Mouse (Mus musculus) limb, embryonic 11.5 days (tissue): ENCODE measurements around the gene Nos3. TPM values are rescaled to one million over a fixed set of nuclear protein-coding genes. Genes with fewer than 3 reads are reported as not detected.

Experiments used
- ATAC-seq: fragments of 200-750 bp; cut with Nextera tagmentation; 2 replicates; pipeline ENCODE4 v1.8.0; 2017; ENCODE audit warnings: low read depth; ENCODE audit not compliant: insufficient number of reproducible peaks, low FRiP score, low TSS enrichment
- DNase-seq: peaks from one replicate; pipeline ENCODE4 v3.0.0-alpha.2; 2015; ENCODE audit warnings: low spot score
- H3K27ac ChIP-seq: fragments of 300-500 bp; sonication (generic); replicated peaks from 2 replicates; pipeline ENCODE4 v1.5.1; 2014; ENCODE audit warnings: low read depth, mild to moderate bottlenecking, low read length
- H3K27me3 ChIP-seq: fragments of 300-500 bp; sonication (generic); 2 replicates; pipeline ENCODE4 v1.6.1; 2014; ENCODE audit warnings: mild to moderate bottlenecking, low read length, mixed read lengths; ENCODE audit not compliant: control insufficient read depth, insufficient read depth
- H3K36me3 ChIP-seq: fragments of 300-500 bp; sonication (generic); 2 replicates; pipeline ENCODE4 v1.6.1; 2014; ENCODE audit warnings: mild to moderate bottlenecking, low read length, moderate library complexity, mixed read lengths; ENCODE audit not compliant: control insufficient read depth, insufficient read depth
- H3K4me1 ChIP-seq: fragments of 300-500 bp; sonication (generic); 2 replicates; pipeline ENCODE4 v1.6.1; 2014; ENCODE audit warnings: low read length, mixed read lengths; ENCODE audit not compliant: control insufficient read depth, insufficient read depth
- H3K4me2 ChIP-seq: fragments of 300-500 bp; sonication (generic); 2 replicates; pipeline ENCODE4 v1.6.1; 2014; ENCODE audit warnings: low read depth, mild to moderate bottlenecking, moderate library complexity; ENCODE audit not compliant: severe bottlenecking
- H3K4me3 ChIP-seq: fragments of 300-500 bp; sonication (generic); 2 replicates; pipeline ENCODE4 v1.5.1; 2014; ENCODE audit warnings: low read depth, low read length
- H3K9ac ChIP-seq: fragments of 300-500 bp; sonication (generic); 2 replicates; pipeline ENCODE4 v1.6.1; 2014; ENCODE audit warnings: mild to moderate bottlenecking, low read length
- H3K9me3 ChIP-seq: fragments of 300-500 bp; sonication (generic); 2 replicates; pipeline ENCODE4 v1.6.1; 2016; ENCODE audit warnings: low read length; ENCODE audit not compliant: control insufficient read depth
- WGBS: fragments of 180-500 bp; shearing (Covaris S2); extraction: QIAGEN DNeasy Blood & Tissue Kit; methylation state at CpG from one replicate; pipeline ENCODE4 v1.1.7; 2014; 5-methylcytosine and 5-hydroxymethylcytosine counted together
- polyA plus RNA-seq: library from polyadenylated mRNA; unstranded; fragments of >200 nt; fragmentation: Nextera tagmentation; extraction: Ambion mirVana; gene quantifications from 2 replicates; pipeline ENCODE4 v1.2.1, GENCODE M21; 2014

Nos3 gene
- polyA plus RNA-seq, 1 experiment from 2014 or later = 5.3 TPM

GRCm38 (mm10) chr5:24348128-24348527 is 16.5 kb upstream of the Nos3 start:
- Histone ChIP-seq H3K4me2 (peak overlapping the region; percentile 92), H3K9ac (no peak overlapping the region), H3K9me3 (no peaks in the 10 kb centered on the region), H3K27ac (no peak overlapping the region), H3K27me3 (peaks cover 26% of the 10 kb centered on the region), H3K4me3 (peak overlapping the region; percentile 41), H3K36me3 (no peaks in the 10 kb centered on the region), H3K4me1 (peaks cover 34% of the 10 kb centered on the region)
- DNase-seq (peak; percentile 81), ATAC-seq (peak; percentile 13; the same call in 1 of the 2 replicates)
- under 1% methylated on average over 40 of the region's 41 CpGs for WGBS

GRCm38 (mm10) chr5:24348546-24348945 is 16.1 kb upstream of the Nos3 start:
- H3K4me3 ChIP-seq = peak overlapping the region; percentile 41

GRCm38 (mm10) chr5:24350073-24350472 is 14.5 kb upstream of the Nos3 start:
- Histone ChIP-seq H3K4me1 (peaks cover 25% of the 10 kb centered on the region), H3K27ac (no peak overlapping the region), H3K9me3 (no peaks in the 10 kb centered on the region), H3K9ac (no peak overlapping the region), H3K36me3 (no peaks in the 10 kb centered on the region), H3K27me3 (peaks cover 26% of the 10 kb centered on the region), H3K4me2 (peak overlapping the region; percentile 91; the same call in 1 of the 2 replicates), H3K4me3 (no peak overlapping the region)
- no peak for ATAC-seq
- DNase-seq = no peak
- WGBS = 55% methylated on average over 3 of the region's 3 CpGs

More at GRCm38 (mm10) chr5:24348546-24348945, 16.1 kb upstream of the Nos3 start:
- ATAC-seq (no peak), DNase-seq (peak; percentile 39)
- H3K4me1 ChIP-seq = peaks cover 35% of the 10 kb centered on the region
- 1% methylated on average over 30 of the region's 30 CpGs for WGBS
- H3K9ac ChIP-seq = no peak overlapping the region
- H3K36me3 ChIP-seq = no peaks in the 10 kb centered on the region
- H3K4me2 ChIP-seq = peak overlapping the region; percentile 92
- H3K27ac ChIP-seq = no peak overlapping the region
- H3K9me3 ChIP-seq = no peaks in the 10 kb centered on the region
- peaks cover 26% of the 10 kb centered on the region for H3K27me3 ChIP-seq

DNA sequence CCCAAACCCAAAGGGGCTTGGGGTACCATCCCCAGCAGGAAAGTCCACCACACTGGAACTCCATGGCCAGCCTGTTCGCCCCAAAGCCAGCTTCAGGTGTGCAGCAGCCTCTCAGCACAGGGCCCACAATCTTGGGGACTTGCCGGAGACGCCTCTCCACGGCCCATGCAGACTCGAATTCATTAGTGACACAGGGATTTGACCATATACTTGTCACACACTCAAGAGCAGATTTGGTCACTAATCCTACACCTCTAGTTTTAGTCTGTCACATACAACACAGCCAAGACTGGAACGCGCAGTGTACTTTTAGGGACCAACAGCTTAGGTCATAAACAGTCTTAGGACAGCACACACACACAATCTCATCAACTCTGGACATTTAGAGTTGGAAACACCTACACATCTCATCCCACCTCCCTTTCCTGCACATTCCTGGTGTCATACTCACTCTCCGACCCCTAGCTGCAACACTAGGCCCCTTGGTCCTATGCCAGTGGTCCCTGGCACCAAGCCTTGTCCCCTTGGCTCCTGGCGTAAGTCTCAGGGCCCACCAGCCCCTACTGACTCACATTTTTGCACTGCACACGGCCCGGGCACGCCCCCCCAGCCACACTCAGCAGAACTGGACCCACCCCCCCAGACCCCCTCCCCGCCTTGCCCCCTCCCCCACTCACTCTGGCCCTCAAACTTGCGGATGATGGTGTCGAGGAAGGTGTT is 13.9 kb upstream of the Nos3 start:
- Histone ChIP-seq H3K9ac (peak overlapping the region; percentile 59; the same call in 1 of the 2 replicates), H3K4me1 (peaks cover 25% of the 10 kb centered on the region), H3K27ac (no peak overlapping the region), H3K4me3 (peak overlapping the region; percentile 50), H3K36me3 (no peaks in the 10 kb centered on the region), H3K9me3 (no peaks in the 10 kb centered on the region), H3K4me2 (peak overlapping the region; percentile 91), H3K27me3 (peaks cover 26% of the 10 kb centered on the region)
- no peak for ATAC-seq
- no peak for DNase-seq
- WGBS = 41% methylated on average over 15 of the region's 15 CpGs

- ATAC-seq = peak; percentile 15
- Histone ChIP-seq H3K27ac (peak within 1 kb of the TSS; percentile 79), H3K4me1 (peaks cover 25% of the 10 kb centered on the region)
Observed at GRCm38 (mm10) chr5:24351278-24351677, 13.3 kb upstream of the Nos3 start, which contains the start of gene Kcnh2. Kcnh2 (minus strand) TSS chr5:24351604.

DNA sequence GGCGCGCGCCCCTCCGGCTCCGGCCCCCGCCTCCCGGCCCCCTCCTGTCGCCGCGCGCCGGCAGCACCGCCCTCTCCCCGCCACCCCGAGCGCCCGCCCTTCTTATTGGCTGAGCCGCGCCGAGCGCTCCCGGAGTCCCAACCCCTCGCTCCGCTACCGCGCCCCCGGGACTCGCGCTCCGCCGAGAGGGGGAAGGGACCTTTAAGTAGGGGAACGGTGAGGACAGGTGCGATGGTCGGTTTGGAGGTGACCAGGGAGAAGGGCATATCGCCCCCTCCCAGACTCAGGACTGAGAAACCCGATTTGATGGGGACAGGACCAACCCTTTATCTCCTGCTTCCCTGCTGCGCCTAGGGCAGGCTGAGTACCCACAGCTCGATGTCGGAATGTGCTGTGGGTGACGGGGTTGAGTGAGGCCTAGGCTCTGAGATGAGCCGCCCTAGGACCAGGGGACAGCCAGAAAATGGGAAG is 12.9 kb upstream of the Nos3 start:
- 0% methylated on average over 28 of the region's 41 CpGs for WGBS
- no peaks in the 10 kb centered on the region for H3K36me3 ChIP-seq
- H3K4me2 ChIP-seq = peak overlapping the region; percentile 91
- H3K27me3 ChIP-seq = peaks cover 26% of the 10 kb centered on the region
- peak overlapping the region; percentile 79 for H3K27ac ChIP-seq
- H3K4me3 ChIP-seq = peak overlapping the region; percentile 50
- DNase-seq = peak; percentile 91
- ATAC-seq = peak; percentile 59
- H3K4me1 ChIP-seq = peaks cover 25% of the 10 kb centered on the region
- H3K9ac ChIP-seq = peak overlapping the region; percentile 59
- no peaks in the 10 kb centered on the region for H3K9me3 ChIP-seq

More at GRCm38 (mm10) chr5:24351278-24351677, 13.3 kb upstream of the Nos3 start, which contains the start of gene Kcnh2:
- Histone ChIP-seq H3K9me3 (no peaks in the 10 kb centered on the region), H3K27me3 (peaks cover 26% of the 10 kb centered on the region), H3K9ac (peak within 1 kb of the TSS; percentile 59), H3K36me3 (no peaks in the 10 kb centered on the region), H3K4me3 (peak within 1 kb of the TSS; percentile 50), H3K4me2 (peak within 1 kb of the TSS; percentile 91)
- under 1% methylated on average over 30 of the region's 53 CpGs for WGBS
- no peak for DNase-seq

- Histone ChIP-seq H3K36me3 (no peaks in the 10 kb centered on the region), H3K27ac (peak overlapping the region; percentile 79), H3K9ac (no peak overlapping the region), H3K27me3 (peaks cover 24% of the 10 kb centered on the region), H3K9me3 (no peaks in the 10 kb centered on the region), H3K4me3 (peak overlapping the region; percentile 50; the same call in 1 of the 2 replicates), H3K4me2 (peak overlapping the region; percentile 91), H3K4me1 (peaks cover 25% of the 10 kb centered on the region)
- peak; percentile 81 for ATAC-seq
- 0% methylated on average over 24 of the region's 24 CpGs for WGBS
- peak; percentile 88 for DNase-seq
Observed at GRCm38 (mm10) chr5:24352251-24352859, 12.3 kb upstream of the Nos3 start.

DNA sequence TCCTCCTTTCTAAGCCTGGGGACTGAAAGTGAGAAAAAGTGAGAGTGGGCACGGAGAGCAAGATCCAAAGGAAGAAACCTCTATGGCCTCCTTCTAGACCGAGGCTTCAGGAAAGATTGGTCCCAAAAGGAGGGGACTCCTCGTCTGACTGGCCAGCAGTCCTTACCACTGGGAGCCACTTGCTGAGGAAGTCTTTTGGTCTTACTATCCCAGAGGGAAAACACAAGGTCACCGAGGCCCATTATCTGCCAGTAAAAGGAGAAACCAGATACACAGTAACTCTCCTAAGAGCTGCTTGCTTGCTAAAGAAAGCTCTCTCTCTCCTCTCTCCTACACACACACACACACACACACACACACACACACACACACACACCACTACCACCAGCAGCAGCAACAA is 11.3 kb upstream of the Nos3 start:
- no peaks in the 10 kb centered on the region for H3K36me3 ChIP-seq
- peaks cover 20% of the 10 kb centered on the region for H3K4me1 ChIP-seq
- peak overlapping the region; percentile 63 for H3K27ac ChIP-seq
- H3K27me3 ChIP-seq = peaks cover 22% of the 10 kb centered on the region
- DNase-seq (no peak), ATAC-seq (no peak)
- H3K9me3 ChIP-seq = no peaks in the 10 kb centered on the region
- WGBS = 14% methylated on average over 4 of the region's 4 CpGs
- H3K4me2 ChIP-seq = no peak overlapping the region
- no peak overlapping the region for H3K9ac ChIP-seq
- H3K4me3 ChIP-seq = no peak overlapping the region
